Mouse (Mus musculus): ENCODE measurements at regions not wholly inside any gene's neighbourhood (a gene's known extent, or its start where the extent isn't known, plus 50 kb on each side); places are given as distances from the start of the nearest gene placed in this dataset.

DNA sequence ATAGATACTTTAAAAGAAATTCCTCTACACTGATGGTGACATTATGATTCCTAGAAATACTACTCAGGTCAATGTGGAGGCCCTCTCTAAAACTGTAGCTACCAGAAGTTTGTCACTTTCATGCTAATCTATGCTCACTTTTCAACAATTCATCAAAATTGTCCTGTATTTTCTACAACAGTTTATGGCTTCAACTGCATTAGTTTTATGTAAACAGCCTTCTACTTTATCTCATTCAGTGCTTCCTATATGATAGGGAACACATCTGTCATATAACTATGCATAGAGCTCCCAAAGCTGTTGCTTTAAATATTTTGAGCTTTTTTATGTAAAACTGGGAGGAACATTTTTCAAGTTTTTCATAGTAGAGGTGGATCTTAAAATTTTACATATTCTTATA is 338.7 kb upstream of the Dph6 start:
- TF ChIP-seq POLR2A (IDR thresholded peaks at IDR 0.05; ENCODE audit: control insufficient read depth, low read depth, low read length) (no peak), CTCF (IDR thresholded peaks at IDR 0.05; ENCODE audit: control insufficient read depth, insufficient read depth, insufficient replicate concordance, low read depth, low read length) (no peak)

All from testis, adult 2 months (tissue).